Mouse (Mus musculus): Measurements from ENCODE around the gene Hist1h2aa. TPM values are rescaled to one million over a fixed set of nuclear protein-coding genes. Genes with fewer than 3 reads are reported as not detected.

The Hist1h2aa gene
- polyA plus RNA-seq (2012; rRNA removed) = not detected in 2 replicates

- no peak for DNase-seq (ENCODE audit: low spot score)
Measured at GRCm38 (mm10) chr13:23934211-23934520, at the start of gene Hist1h2aa. Hist1h2aa (plus strand) TSS chr13:23934462.

GRCm38 (mm10) chr13:23885540-23885939 lies 48.7 kb upstream of the Hist1h2aa start:
- DNase-seq (ENCODE audit: low spot score) = no peak

GRCm38 (mm10) chr13:23887026-23887725 lies 47.1 kb upstream of the Hist1h2aa start:
- no peak for DNase-seq (ENCODE audit: low spot score)

GRCm38 (mm10) chr13:23889011-23889605 lies 45.2 kb upstream of the Hist1h2aa start:
- DNase-seq (ENCODE audit: low spot score) = no peak

GRCm38 (mm10) chr13:23892592-23893268 lies 41.5 kb upstream of the Hist1h2aa start:
- DNase-seq (ENCODE audit: low spot score) = no peak

GRCm38 (mm10) chr13:23893269-23893593 lies 41.0 kb upstream of the Hist1h2aa start:
- no peak for DNase-seq (ENCODE audit: low spot score)

- DNase-seq (ENCODE audit: low spot score) = no peak
Measured at GRCm38 (mm10) chr13:23898242-23898641, 36.0 kb upstream of the Hist1h2aa start.

- no peak for DNase-seq (ENCODE audit: low spot score)
Measured at GRCm38 (mm10) chr13:23906906-23907305, 27.4 kb upstream of the Hist1h2aa start.

GRCm38 (mm10) chr13:23910121-23910520 lies 24.1 kb upstream of the Hist1h2aa start:
- DNase-seq (ENCODE audit: low spot score) = no peak

GRCm38 (mm10) chr13:23911335-23911734 lies 22.9 kb upstream of the Hist1h2aa start:
- DNase-seq (ENCODE audit: low spot score) = no peak

GRCm38 (mm10) chr13:23913791-23914306 lies 20.4 kb upstream of the Hist1h2aa start:
- no peak for DNase-seq (ENCODE audit: low spot score)

- DNase-seq (ENCODE audit: low spot score) = no peak
Measured at GRCm38 (mm10) chr13:23914376-23915167, 19.7 kb upstream of the Hist1h2aa start, which contains the start of gene Slc17a4. Slc17a4 (minus strand) TSS chr13:23915009.

- DNase-seq (ENCODE audit: low spot score) = no peak
Measured at GRCm38 (mm10) chr13:23916132-23916531, 18.1 kb upstream of the Hist1h2aa start.

- no peak for DNase-seq (ENCODE audit: low spot score)
Measured at GRCm38 (mm10) chr13:23917674-23918073, 16.6 kb upstream of the Hist1h2aa start.

GRCm38 (mm10) chr13:23925792-23926191 lies 8.5 kb upstream of the Hist1h2aa start:
- no peak for DNase-seq (ENCODE audit: low spot score)

GRCm38 (mm10) chr13:23928637-23929036 lies 5.6 kb upstream of the Hist1h2aa start:
- no peak for DNase-seq (ENCODE audit: low spot score)

GRCm38 (mm10) chr13:23930461-23930860 lies 3.8 kb upstream of the Hist1h2aa start:
- DNase-seq (ENCODE audit: low spot score) = no peak

- no peak for DNase-seq (ENCODE audit: low spot score)
Measured at GRCm38 (mm10) chr13:23930904-23931303, 3.4 kb upstream of the Hist1h2aa start.

- no peak for DNase-seq (ENCODE audit: low spot score)
Measured at GRCm38 (mm10) chr13:23933421-23934210, 646 bp upstream of the Hist1h2aa start, which contains the start of gene Hist1h2ba. Hist1h2ba (minus strand) TSS chr13:23934156.

- no peak for DNase-seq (ENCODE audit: low spot score)
Measured at GRCm38 (mm10) chr13:23938699-23939098, 4.4 kb downstream of the Hist1h2aa start.

GRCm38 (mm10) chr13:23940291-23940690 lies 6.0 kb downstream of the Hist1h2aa start:
- DNase-seq (ENCODE audit: low spot score) = no peak
